Mouse (Mus musculus) heart, embryonic 14.5 days (tissue): ENCODE measurements around the gene Fam160a1. TPM values are rescaled to one million over a fixed set of nuclear protein-coding genes. Genes with fewer than 3 reads are reported as not detected.

ENCODE experiments used
- polyA plus RNA-seq: library from polyadenylated mRNA; unstranded; fragments of >200 nt; fragmentation: Nextera tagmentation; extraction: Ambion mirVana; gene quantifications from 2 replicates; pipeline ENCODE4 v1.2.1, GENCODE M21; 2014

The Fam160a1 gene
- polyA plus RNA-seq, 1 experiment from 2014 or later = 7.4 TPM

Other genes starting within 250 kb of the Fam160a1 start
- 48.8 and 49.7 TPM in 2 replicates for gene Gatb, start 243.2 kb downstream of the Fam160a1 start, polyA plus RNA-seq
- gene Glt28d2, start 70.2 kb upstream of the Fam160a1 start, polyA plus RNA-seq = 2.2 and 2.4 TPM in 2 replicates
- gene Gm37240, start 70.2 kb upstream of the Fam160a1 start, polyA plus RNA-seq = 12.3 and 19.4 TPM in 2 replicates
- gene Sh3d19, start 153.8 kb upstream of the Fam160a1 start, polyA plus RNA-seq = 15.2 and 17.6 TPM in 2 replicates
- gene Prss48, start 185.2 kb upstream of the Fam160a1 start, polyA plus RNA-seq = not detected in 2 replicates